Mouse (Mus musculus): ENCODE measurements around the gene Spaar. TPM values are rescaled to one million over a fixed set of nuclear protein-coding genes. Genes with fewer than 3 reads are reported as not detected.

The Spaar gene
- polyA plus RNA-seq, 1 experiment from 2014 or later = 0.23 TPM

- peaks cover 51 to 56% of the 10 kb centered on the region in 2 experiments for H3K4me1 ChIP-seq (ENCODE audit: control insufficient read depth in 2 of 2, insufficient read depth in 2 of 2, low read length in 2 of 2)
- H3K4me3 ChIP-seq (ENCODE audit: control insufficient read depth in 1 of 2, insufficient read depth in 1 of 2, low read depth in 1 of 2, low read length in 2 of 2) = no peak overlapping the region
- H3K9me3 ChIP-seq (ENCODE audit: control insufficient read depth, low read length) = no peaks in the 10 kb centered on the region
- peak overlapping the region; percentile 80 to 83 for H3K27ac ChIP-seq (replicated peaks in 1 of 2; ENCODE audit: control insufficient read depth in 1 of 2, insufficient read depth in 1 of 2, low read depth in 2 of 2, low read length in 2 of 2)
- peak overlapping the region; percentile 18 for H3K9ac ChIP-seq (ENCODE audit: low read length)
- no peak for ATAC-seq (ENCODE audit: insufficient number of reproducible peaks, insufficient read depth, low FRiP score, low read depth)
- 19% methylated on average over 3 of the region's 3 CpGs for WGBS
- H3K27me3 ChIP-seq (ENCODE audit: control insufficient read depth, insufficient read depth, low read length) = no peaks in the 10 kb centered on the region
- H3K4me2 ChIP-seq (ENCODE audit: low read length) = peak overlapping the region; percentile 43
- no peaks in the 10 kb centered on the region for H3K36me3 ChIP-seq (ENCODE audit: control insufficient read depth, insufficient read depth, low read length)
Observed at GRCm38 (mm10) chr4:43729126-43729525, 708 bp upstream of the Spaar start.

- WGBS = 52% methylated on average over 21 of the region's 21 CpGs
- H3K36me3 ChIP-seq (ENCODE audit: control insufficient read depth, insufficient read depth, low read length) = no peaks in the 10 kb centered on the region
- H3K4me2 ChIP-seq (ENCODE audit: low read length) = 0 out of 2 replicates have a peak overlapping the region, but pooled peaks have one; percentile 9
- peaks cover 51 to 56% of the 10 kb centered on the region in 2 experiments for H3K4me1 ChIP-seq (ENCODE audit: control insufficient read depth in 2 of 2, insufficient read depth in 2 of 2, low read length in 2 of 2)
- no peak overlapping the region for H3K9ac ChIP-seq (ENCODE audit: low read length)
- H3K4me3 ChIP-seq (ENCODE audit: control insufficient read depth in 1 of 2, insufficient read depth in 1 of 2, low read depth in 1 of 2, low read length in 2 of 2) = no peak overlapping the region
- H3K27me3 ChIP-seq (ENCODE audit: control insufficient read depth, insufficient read depth, low read length) = no peaks in the 10 kb centered on the region
- H3K27ac ChIP-seq (replicated peaks in 1 of 2; ENCODE audit: control insufficient read depth in 1 of 2, insufficient read depth in 1 of 2, low read depth in 2 of 2, low read length in 2 of 2) = peak overlapping the region; percentile 39 to 80; a peak in 3 of 4 replicates
- no peaks in the 10 kb centered on the region for H3K9me3 ChIP-seq (ENCODE audit: control insufficient read depth, low read length)
- ATAC-seq (ENCODE audit: insufficient number of reproducible peaks, insufficient read depth, low FRiP score, low read depth) = no peak
Observed at GRCm38 (mm10) chr4:43730750-43731297, 990 bp downstream of the Spaar start.

- H3K9me3 ChIP-seq (ENCODE audit: control insufficient read depth, low read length) = no peaks in the 10 kb centered on the region
- H3K9ac ChIP-seq (ENCODE audit: low read length) = no peak overlapping the region
- 0% methylated on average over 1 of the region's 1 CpGs for WGBS
- no peak for ATAC-seq (ENCODE audit: insufficient number of reproducible peaks, insufficient read depth, low FRiP score, low read depth)
- no peak overlapping the region for H3K4me3 ChIP-seq (ENCODE audit: control insufficient read depth in 1 of 2, insufficient read depth in 1 of 2, low read depth in 1 of 2, low read length in 2 of 2)
- H3K4me1 ChIP-seq (ENCODE audit: control insufficient read depth in 2 of 2, insufficient read depth in 2 of 2, low read length in 2 of 2) = peaks cover 50% of the 10 kb centered on the region in 2 experiments
- no peaks in the 10 kb centered on the region for H3K27me3 ChIP-seq (ENCODE audit: control insufficient read depth, insufficient read depth, low read length)
- no peak overlapping the region for H3K4me2 ChIP-seq (ENCODE audit: low read length)
- H3K27ac ChIP-seq (replicated peaks in 1 of 2; ENCODE audit: control insufficient read depth in 1 of 2, insufficient read depth in 1 of 2, low read depth in 2 of 2, low read length in 2 of 2) = no peak overlapping the region
- H3K36me3 ChIP-seq (ENCODE audit: control insufficient read depth, insufficient read depth, low read length) = no peaks in the 10 kb centered on the region
Observed at GRCm38 (mm10) chr4:43732171-43732570, 2.3 kb downstream of the Spaar start.

- Histone ChIP-seq H3K36me3 (ENCODE audit: control insufficient read depth, insufficient read depth, low read length) (no peaks in the 10 kb centered on the region), H3K4me3 (ENCODE audit: control insufficient read depth in 1 of 2, insufficient read depth in 1 of 2, low read depth in 1 of 2, low read length in 2 of 2) (no peak overlapping the region), H3K4me2 (ENCODE audit: low read length) (no peak overlapping the region), H3K9me3 (ENCODE audit: control insufficient read depth, low read length) (no peaks in the 10 kb centered on the region), H3K27me3 (ENCODE audit: control insufficient read depth, insufficient read depth, low read length) (no peaks in the 10 kb centered on the region), H3K9ac (ENCODE audit: low read length) (no peak overlapping the region), H3K27ac (replicated peaks in 1 of 2; ENCODE audit: control insufficient read depth in 1 of 2, insufficient read depth in 1 of 2, low read depth in 2 of 2, low read length in 2 of 2) (no peak overlapping the region), H3K4me1 (ENCODE audit: control insufficient read depth in 2 of 2, insufficient read depth in 2 of 2, low read length in 2 of 2) (peaks cover 40% of the 10 kb centered on the region in 2 experiments)
- ATAC-seq (ENCODE audit: insufficient number of reproducible peaks, insufficient read depth, low FRiP score, low read depth) = no peak
- 57% methylated on average over 5 of the region's 5 CpGs for WGBS
Observed at GRCm38 (mm10) chr4:43733186-43733585, 3.4 kb downstream of the Spaar start.

- no peaks in the 10 kb centered on the region for H3K27me3 ChIP-seq (ENCODE audit: control insufficient read depth, insufficient read depth, low read length)
- no peaks in the 10 kb centered on the region for H3K36me3 ChIP-seq (ENCODE audit: control insufficient read depth, insufficient read depth, low read length)
- no peak overlapping the region for H3K4me2 ChIP-seq (ENCODE audit: low read length)
- H3K4me1 ChIP-seq (ENCODE audit: control insufficient read depth in 2 of 2, insufficient read depth in 2 of 2, low read length in 2 of 2) = peaks cover 9 to 10% of the 10 kb centered on the region in 2 experiments
- no peak overlapping the region for H3K9ac ChIP-seq (ENCODE audit: low read length)
- no peaks in the 10 kb centered on the region for H3K9me3 ChIP-seq (ENCODE audit: control insufficient read depth, low read length)
- no peak overlapping the region for H3K27ac ChIP-seq (replicated peaks in 1 of 2; ENCODE audit: control insufficient read depth in 1 of 2, insufficient read depth in 1 of 2, low read depth in 2 of 2, low read length in 2 of 2)
- ATAC-seq (ENCODE audit: insufficient number of reproducible peaks, insufficient read depth, low FRiP score, low read depth) = no peak
- no peak overlapping the region for H3K4me3 ChIP-seq (ENCODE audit: control insufficient read depth in 1 of 2, insufficient read depth in 1 of 2, low read depth in 1 of 2, low read length in 2 of 2)
- WGBS = 70% methylated on average over 6 of the region's 6 CpGs
Observed at GRCm38 (mm10) chr4:43737144-43737543, 7.3 kb downstream of the Spaar start.

GRCm38 (mm10) chr4:43738989-43739674, 9.3 kb downstream of the Spaar start:
- no peak overlapping the region for H3K4me3 ChIP-seq (ENCODE audit: control insufficient read depth in 1 of 2, insufficient read depth in 1 of 2, low read depth in 1 of 2, low read length in 2 of 2)
- no peaks in the 10 kb centered on the region for H3K36me3 ChIP-seq (ENCODE audit: control insufficient read depth, insufficient read depth, low read length)
- no peak overlapping the region for H3K9ac ChIP-seq (ENCODE audit: low read length)
- no peak overlapping the region for H3K4me2 ChIP-seq (ENCODE audit: low read length)
- 43% methylated on average over 8 of the region's 8 CpGs for WGBS
- ATAC-seq (ENCODE audit: insufficient number of reproducible peaks, insufficient read depth, low FRiP score, low read depth) = no peak
- H3K9me3 ChIP-seq (ENCODE audit: control insufficient read depth, low read length) = no peaks in the 10 kb centered on the region
- no peak overlapping the region for H3K27ac ChIP-seq (replicated peaks in 1 of 2; ENCODE audit: control insufficient read depth in 1 of 2, insufficient read depth in 1 of 2, low read depth in 2 of 2, low read length in 2 of 2)
- no peaks in the 10 kb centered on the region for H3K4me1 ChIP-seq (ENCODE audit: control insufficient read depth in 2 of 2, insufficient read depth in 2 of 2, low read length in 2 of 2)
- H3K27me3 ChIP-seq (ENCODE audit: control insufficient read depth, insufficient read depth, low read length) = no peaks in the 10 kb centered on the region

- ATAC-seq (ENCODE audit: insufficient number of reproducible peaks, insufficient read depth, low FRiP score, low read depth) = no peak
- Histone ChIP-seq H3K4me1 (ENCODE audit: control insufficient read depth in 2 of 2, insufficient read depth in 2 of 2, low read length in 2 of 2) (no peaks in the 10 kb centered on the region), H3K27ac (replicated peaks in 1 of 2; ENCODE audit: control insufficient read depth in 1 of 2, insufficient read depth in 1 of 2, low read depth in 2 of 2, low read length in 2 of 2) (no peak overlapping the region), H3K4me3 (ENCODE audit: control insufficient read depth in 1 of 2, insufficient read depth in 1 of 2, low read depth in 1 of 2, low read length in 2 of 2) (no peak overlapping the region), H3K36me3 (ENCODE audit: control insufficient read depth, insufficient read depth, low read length) (no peaks in the 10 kb centered on the region), H3K4me2 (ENCODE audit: low read length) (no peak overlapping the region), H3K9me3 (ENCODE audit: control insufficient read depth, low read length) (no peaks in the 10 kb centered on the region), H3K27me3 (ENCODE audit: control insufficient read depth, insufficient read depth, low read length) (no peaks in the 10 kb centered on the region), H3K9ac (ENCODE audit: low read length) (no peak overlapping the region)
- 55% methylated on average over 5 of the region's 5 CpGs for WGBS
Observed at GRCm38 (mm10) chr4:43741526-43741925, 11.7 kb downstream of the Spaar start.
